Mouse (Mus musculus): ENCODE measurements around the gene Nlrc5. TPM values are rescaled to one million over a fixed set of nuclear protein-coding genes. Genes with fewer than 3 reads are reported as not detected.

Gene Nlrc5
- 2.7 TPM for polyA plus RNA-seq (2014; fragmentation: Illumina TruSeq; extraction: RNeasy Lipid Tissue Mini Kit (QIAGEN cat#74804); ENCODE audit: low read depth, low replicate concordance)

GRCm38 (mm10) chr8:94433981-94434466, at the start of gene Nlrc5:
TSS of gene Nlrc5 (plus strand) at chr8:94434356.

GRCm38 (mm10) chr8:94386214-94387026, 47.7 kb upstream of the Nlrc5 start, which contains the start of gene Herpud1:
TSS of gene Herpud1 (plus strand) at chr8:94386438.

GRCm38 (mm10) chr8:94532873-94533671, 98.9 kb downstream of the Nlrc5 start, which contains the start of gene Cpne2:
TSS of gene Cpne2 (plus strand) at chr8:94532990.

Other genes with a start within 250 kb of the Nlrc5 start
- 9.7 TPM for gene Nup93, start 219.8 kb upstream of the Nlrc5 start, polyA plus RNA-seq (2014; fragmentation: Illumina TruSeq; extraction: RNeasy Lipid Tissue Mini Kit (QIAGEN cat#74804); ENCODE audit: low read depth, low replicate concordance)
- gene Slc12a3, start 105.2 kb upstream of the Nlrc5 start, polyA plus RNA-seq (2014; fragmentation: Illumina TruSeq; extraction: RNeasy Lipid Tissue Mini Kit (QIAGEN cat#74804); ENCODE audit: low read depth, low replicate concordance), result 176 TPM
- 191 TPM for gene Herpud1, start 47.9 kb upstream of the Nlrc5 start, polyA plus RNA-seq (2014; fragmentation: Illumina TruSeq; extraction: RNeasy Lipid Tissue Mini Kit (QIAGEN cat#74804); ENCODE audit: low read depth, low replicate concordance)
- 3.6 TPM for gene Cpne2, start 98.6 kb downstream of the Nlrc5 start, polyA plus RNA-seq (2014; fragmentation: Illumina TruSeq; extraction: RNeasy Lipid Tissue Mini Kit (QIAGEN cat#74804); ENCODE audit: low read depth, low replicate concordance)
- 56.8 TPM for gene Rspry1, start 167.6 kb downstream of the Nlrc5 start, polyA plus RNA-seq (2014; fragmentation: Illumina TruSeq; extraction: RNeasy Lipid Tissue Mini Kit (QIAGEN cat#74804); ENCODE audit: low read depth, low replicate concordance)
- gene Fam192a, start 167.6 kb downstream of the Nlrc5 start, polyA plus RNA-seq (2014; fragmentation: Illumina TruSeq; extraction: RNeasy Lipid Tissue Mini Kit (QIAGEN cat#74804); ENCODE audit: low read depth, low replicate concordance), result 54.6 TPM
- gene Arl2bp, start 232.2 kb downstream of the Nlrc5 start, polyA plus RNA-seq (2014; fragmentation: Illumina TruSeq; extraction: RNeasy Lipid Tissue Mini Kit (QIAGEN cat#74804); ENCODE audit: low read depth, low replicate concordance), result 151 TPM

Data from kidney, adult 10 weeks (tissue).